12 mouse cellular contexts compared by ENCODE assay signal in genomic region chr19:4559011-4559410, GRCm38 (mm10). TPM values are rescaled to one million over a fixed set of nuclear protein-coding genes. Genes with fewer than 3 reads are reported as not detected.
DNase-seq lines count a peak whose midpoint lies in the region; ATAC-seq and TF ChIP-seq lines count a peak whose summit lies in the region.
"Had no signal": no experiment of that assay in that cellular context is flagged by ENCODE, and none has a peak within 500 bp of the region (broad histone marks: within the 10 kb centered on the region; RNA-seq: fewer than 3 reads in every experiment).

No protein-coding gene starts in this region.

- TF ChIP-seq CTCF in heart, postnatal 0 days (IDR thresholded peaks at IDR 0.05; ENCODE audit: low read depth): no peak

- H3K9ac ChIP-seq in heart, postnatal 0 days (replicated peaks; ENCODE audit: low read depth, low read length): no peak overlapping the region
- 0 out of 2 replicates have a peak overlapping the region, but pooled peaks have one; percentile 2 for H3K9ac ChIP-seq in embryonic facial prominence, embryonic 14.5 days (ENCODE audit: low read depth, low read length)
- no peak overlapping the region for H3K9ac ChIP-seq in midbrain, embryonic 15.5 days
- H3K9ac ChIP-seq: limb, embryonic 15.5 days had no signal

- H3K4me1 ChIP-seq in heart, postnatal 0 days (ENCODE audit: control insufficient read depth, insufficient read depth): peaks cover 15% of the 10 kb centered on the region
- H3K4me1 ChIP-seq in embryonic facial prominence, embryonic 14.5 days (ENCODE audit: control insufficient read depth, insufficient read depth, low read length): peaks cover 12% of the 10 kb centered on the region
- peaks cover 13% of the 10 kb centered on the region; the same call in 1 of the 2 replicates for H3K4me1 ChIP-seq in limb, embryonic 10.5 days
- H3K4me1 ChIP-seq in midbrain, embryonic 15.5 days: peaks cover 6% of the 10 kb centered on the region; the same call in 1 of the 2 replicates

- no peak overlapping the region for H3K4me3 ChIP-seq in heart, postnatal 0 days (ENCODE audit: low read depth, low read length)
- no peak overlapping the region for H3K4me3 ChIP-seq in embryonic facial prominence, embryonic 14.5 days (ENCODE audit: low read depth, low read length)
- no peak overlapping the region for H3K4me3 ChIP-seq in limb, embryonic 10.5 days
- H3K4me3 ChIP-seq in midbrain, embryonic 15.5 days: no peak overlapping the region
- H3K4me3 ChIP-seq: limb, embryonic 15.5 days had no signal

- H3K36me3 ChIP-seq in heart, postnatal 0 days (replicated peaks; ENCODE audit: control insufficient read depth, insufficient read depth, low read length): no peaks in the 10 kb centered on the region
- no peaks in the 10 kb centered on the region for H3K36me3 ChIP-seq in embryonic facial prominence, embryonic 14.5 days (ENCODE audit: control insufficient read depth, insufficient read depth, low read length)
- no peaks in the 10 kb centered on the region for H3K36me3 ChIP-seq in limb, embryonic 10.5 days
- no peaks in the 10 kb centered on the region for H3K36me3 ChIP-seq in midbrain, embryonic 15.5 days (replicated peaks)
- H3K36me3 ChIP-seq: limb, embryonic 15.5 days had no signal

- no peak for DNase-seq in heart, postnatal 0 days (ENCODE audit: low spot score)
- no peak for DNase-seq in heart, postnatal 4 days
- no peak for DNase-seq in embryonic facial prominence, embryonic 14.5 days (ENCODE audit: low spot score)
- DNase-seq in limb, embryonic 10.5 days (ENCODE audit: low spot score): no peak
- DNase-seq in left cerebral cortex, adult 11 months (ENCODE audit: low spot score): no peak
- no peak for DNase-seq in gastrocnemius, postnatal 25 days
- DNase-seq in right cerebral cortex, postnatal 36 days (ENCODE audit: low spot score in 2 of 2): no peak
- DNase-seq: cerebellum, postnatal 14 days; kidney, postnatal 25 days; thymus, postnatal 25 days had no signal

- H3K27me3 ChIP-seq in heart, postnatal 0 days (ENCODE audit: control insufficient read depth, insufficient read depth, low read length): no peaks in the 10 kb centered on the region
- H3K27me3 ChIP-seq in embryonic facial prominence, embryonic 14.5 days (replicated peaks; ENCODE audit: control insufficient read depth, insufficient read depth, low read length): no peaks in the 10 kb centered on the region
- H3K27me3 ChIP-seq in limb, embryonic 10.5 days (ENCODE audit: low read depth, poor library complexity, severe bottlenecking): no peaks in the 10 kb centered on the region
- no peaks in the 10 kb centered on the region for H3K27me3 ChIP-seq in midbrain, embryonic 15.5 days (replicated peaks)
- H3K27me3 ChIP-seq: limb, embryonic 15.5 days had no signal

- H3K9me3 ChIP-seq in heart, postnatal 0 days (replicated peaks; ENCODE audit: control insufficient read depth, low read length): no peaks in the 10 kb centered on the region
- H3K9me3 ChIP-seq in embryonic facial prominence, embryonic 14.5 days (ENCODE audit: control insufficient read depth, low read length): no peaks in the 10 kb centered on the region
- H3K9me3 ChIP-seq in limb, embryonic 10.5 days (replicated peaks): no peaks in the 10 kb centered on the region
- H3K9me3 ChIP-seq in midbrain, embryonic 15.5 days: no peaks in the 10 kb centered on the region
- H3K9me3 ChIP-seq: limb, embryonic 15.5 days had no signal

- peak; percentile 28; the same call in 1 of the 2 replicates for ATAC-seq in heart, postnatal 0 days (ENCODE audit: insufficient read depth, low read depth)
- no peak for ATAC-seq in embryonic facial prominence, embryonic 14.5 days (ENCODE audit: low read depth)
- no peak for ATAC-seq in midbrain, embryonic 15.5 days (replicated peaks)

- peak overlapping the region; percentile 52 for H3K27ac ChIP-seq in heart, postnatal 0 days (ENCODE audit: low read depth)
- H3K27ac ChIP-seq in embryonic facial prominence, embryonic 14.5 days (replicated peaks; ENCODE audit: low read depth, low read length): peak overlapping the region; percentile 44; the same call in 1 of the 2 replicates
- H3K27ac ChIP-seq in limb, embryonic 10.5 days: peak overlapping the region; percentile 54; the same call in 1 of the 2 replicates
- H3K27ac ChIP-seq in midbrain, embryonic 15.5 days: peak overlapping the region; percentile 53
- H3K27ac ChIP-seq: limb, embryonic 15.5 days had no signal

- TF ChIP-seq EP300 in heart, postnatal 0 days (IDR thresholded peaks at IDR 0.05; ENCODE audit: low read depth): no peak

- no peak overlapping the region for H3K4me2 ChIP-seq in heart, postnatal 0 days (ENCODE audit: low read depth, low read length)
- no peak overlapping the region for H3K4me2 ChIP-seq in embryonic facial prominence, embryonic 14.5 days (ENCODE audit: low read depth, low read length)
- H3K4me2 ChIP-seq in midbrain, embryonic 15.5 days: no peak overlapping the region
- H3K4me2 ChIP-seq: limb, embryonic 15.5 days had no signal

- WGBS in heart, postnatal 0 days: 51% methylated on average over 3 of the region's 3 CpGs
- 39% methylated on average over 3 of the region's 3 CpGs for WGBS in embryonic facial prominence, embryonic 14.5 days
- 41% methylated on average over 3 of the region's 3 CpGs for WGBS in limb, embryonic 10.5 days
- WGBS in midbrain, embryonic 15.5 days: 67% methylated on average over 3 of the region's 3 CpGs

RNA-seq across cellular contexts. Expression of gene Pcx, which starts 48.7 kb away (rescaled TPM):
- 12.4 and 13.8 TPM in 2 replicates for total RNA-seq in heart, postnatal 0 days (2014; rRNA removed; ENCODE audit: low replicate concordance)
- 4.7 and 5.2 TPM in 2 replicates for polyA plus RNA-seq in heart, postnatal 0 days (2015; fragmentation: Nextera tagmentation; extraction: Ambion mirVana)
- 1 to 10 TPM; 6.9 to 8.8 TPM for total RNA-seq in heart, postnatal 4 days (2021)
- polyA plus RNA-seq in embryonic facial prominence, embryonic 14.5 days (2014; fragmentation: Nextera tagmentation; extraction: Ambion mirVana): 18.4 TPM in 2 replicates
- 15.8 and 18.8 TPM in 2 replicates for polyA plus RNA-seq in limb, embryonic 10.5 days (2016; fragmentation: Nextera tagmentation; extraction: Ambion mirVana)
- polyA plus RNA-seq in midbrain, embryonic 15.5 days (2015; fragmentation: Nextera tagmentation; extraction: Ambion mirVana): 26.6 and 30.5 TPM in 2 replicates
- 10 to 100 TPM; 44.6 to 59.3 TPM for total RNA-seq in gastrocnemius, postnatal 25 days (2021)

RNA-seq across cellular contexts. Expression of gene Lrfn4, which starts 56.5 kb away (rescaled TPM):
- total RNA-seq in heart, postnatal 0 days (2014; rRNA removed; ENCODE audit: low replicate concordance): 32.2 and 45.8 TPM in 2 replicates
- polyA plus RNA-seq in heart, postnatal 0 days (2015; fragmentation: Nextera tagmentation; extraction: Ambion mirVana): 1.7 and 1.9 TPM in 2 replicates
- 10 to 100 TPM; 19.1 to 20.5 TPM for total RNA-seq in heart, postnatal 4 days (2021)
- polyA plus RNA-seq in embryonic facial prominence, embryonic 14.5 days (2014; fragmentation: Nextera tagmentation; extraction: Ambion mirVana): 7.4 and 9.7 TPM in 2 replicates
- 7.8 and 8.0 TPM in 2 replicates for polyA plus RNA-seq in limb, embryonic 10.5 days (2016; fragmentation: Nextera tagmentation; extraction: Ambion mirVana)
- 12.7 and 13.9 TPM in 2 replicates for polyA plus RNA-seq in midbrain, embryonic 15.5 days (2015; fragmentation: Nextera tagmentation; extraction: Ambion mirVana)
- total RNA-seq in gastrocnemius, postnatal 25 days (2021): 1 to 10 TPM; 1.4 to 1.5 TPM
